Mouse (Mus musculus): Measurements from ENCODE around the gene Fes. TPM values are rescaled to one million over a fixed set of nuclear protein-coding genes. Genes with fewer than 3 reads are reported as not detected.
"Not testable (repeated sequence)": the region's sequence is repeated elsewhere in the genome, so short reads cannot be mapped to it uniquely, and the experiment has no call there.

The Fes gene
- total RNA-seq, 2 experiments from 2014 or later, result 19.9 to 21.7 TPM

- intact Hi-C loops (cut with DNase I), result no loop called here
- DNase-seq, result no peak
These were observed 18.4 kb upstream of the Fes start for GRCm38 (mm10) chr7:80406186-80406585.

- DNase-seq, result no peak
- intact Hi-C loops (cut with DNase I), result no loop called here
These were observed 17.5 kb upstream of the Fes start, which contains the start of gene Furin for GRCm38 (mm10) chr7:80405188-80405695. Gene Furin (minus strand): TSS chr7:80405436.

GRCm38 (mm10) chr7:80404101-80404894, 16.6 kb upstream of the Fes start:
- DNase-seq, result peak; percentile 45 to 50
- intact Hi-C loops (cut with DNase I), result no loop called here

- intact Hi-C loops (cut with DNase I), result loop anchor here (2.0 kb wide), 1 partner anchor 17 kb away; the partner anchor contains the start of gene Fes
- peak; percentile 90 to 91 for DNase-seq
These were observed 15.8 kb upstream of the Fes start for GRCm38 (mm10) chr7:80403551-80403950.

- intact Hi-C loops (cut with DNase I), result loop anchor here (2.0 kb wide), 1 partner anchor 16 kb away; the partner anchor contains the start of gene Fes
- peak; percentile 76 to 77 for DNase-seq
These were observed 15.0 kb upstream of the Fes start for GRCm38 (mm10) chr7:80402651-80403321.

GRCm38 (mm10) chr7:80401860-80402641, 14.3 kb upstream of the Fes start:
- intact Hi-C loops (cut with DNase I), result loop anchor here (2.0 kb wide), 1 partner anchor 15 kb away; the partner anchor contains the start of gene Fes
- peak; percentile 66 to 71 for DNase-seq

GRCm38 (mm10) chr7:80401041-80401859, 13.5 kb upstream of the Fes start:
- DNase-seq, result peak; percentile 45 to 53
- intact Hi-C loops (cut with DNase I), result no loop called here

GRCm38 (mm10) chr7:80400571-80400970, 12.8 kb upstream of the Fes start:
- no peak for DNase-seq
- intact Hi-C loops (cut with DNase I), result no loop called here

GRCm38 (mm10) chr7:80400099-80400498, 12.4 kb upstream of the Fes start:
- intact Hi-C loops (cut with DNase I), result no loop called here
- DNase-seq, result peak in 1 of 2 experiments; percentile 57

GRCm38 (mm10) chr7:80398654-80399444, 11.1 kb upstream of the Fes start:
- DNase-seq, result no peak
- intact Hi-C loops (cut with DNase I), result loop anchor here (2.0 kb wide), 1 partner anchor 46 kb away; no protein-coding TSS in a partner anchor

GRCm38 (mm10) chr7:80397986-80398385, 10.2 kb upstream of the Fes start:
- intact Hi-C loops (cut with DNase I), result loop anchor here (2.0 kb wide), 1 partner anchor 47 kb away; no protein-coding TSS in a partner anchor
- no peak for DNase-seq

- DNase-seq; intact Hi-C loops (cut with DNase I): not testable (repeated sequence)
These were observed 8.7 kb upstream of the Fes start for GRCm38 (mm10) chr7:80396427-80396826.

- intact Hi-C loops (cut with DNase I), result no loop called here
- DNase-seq, result no peak
These were observed 6.9 kb upstream of the Fes start for GRCm38 (mm10) chr7:80394600-80394999.

- DNase-seq, result no peak
- intact Hi-C loops (cut with DNase I), result no loop called here
These were observed 4.4 kb upstream of the Fes start for GRCm38 (mm10) chr7:80392119-80392518.

- intact Hi-C loops (cut with DNase I), result loop anchor here (2.0 to 10.0 kb wide), 4 partner anchors 16 to 458 kb away; no protein-coding TSS in a partner anchor
These were observed 613 bp downstream of the Fes start for GRCm38 (mm10) chr7:80387033-80387632.

GRCm38 (mm10) chr7:80386235-80386930, 1.4 kb downstream of the Fes start:
- intact Hi-C loops (cut with DNase I), result loop anchor here (1.0 to 10.0 kb wide), 6 partner anchors 16 to 458 kb away; no protein-coding TSS in a partner anchor
- DNase-seq, result peak; percentile 93 to 96

More at GRCm38 (mm10) chr7:80387033-80387632, 613 bp downstream of the Fes start:
- DNase-seq, result peak; percentile 47 to 60

- DNase-seq, result no peak
- intact Hi-C loops (cut with DNase I), result loop anchor here (10.0 kb wide), 2 partner anchors 312 to 462 kb away; no protein-coding TSS in a partner anchor
These were observed 4.8 kb downstream of the Fes start for GRCm38 (mm10) chr7:80382919-80383318.

Data from heart, postnatal 10 days (tissue).